In genomic region chr14:14860331-14860730, GRCm38 (mm10) we compare ENCODE assay signal across 29 mouse cellular contexts. TPM values are rescaled to one million over a fixed set of nuclear protein-coding genes. Genes with fewer than 3 reads are reported as not detected.
"Had no signal": no experiment of that assay in that cellular context is flagged by ENCODE, and none has a peak within 500 bp of the region (broad histone marks: within the 10 kb centered on the region; RNA-seq: fewer than 3 reads in every experiment).

No protein-coding gene starts in this region.

- DNase-seq: gastrocnemius, adult 2 months; gastrocnemius, postnatal 10 days; gastrocnemius, postnatal 25 days; heart, adult 18-20 months; heart, postnatal 10 days; heart, postnatal 4 days; kidney, adult 2 months; kidney, adult 9 months; kidney, postnatal 25 days; kidney, postnatal 4 days had no signal

- H3K27ac ChIP-seq: gastrocnemius, adult 2 months; heart, embryonic 10.5 days; hindbrain, embryonic 10.5 days; hindbrain, embryonic 12.5 days; hindbrain, embryonic 14.5 days; intestine, embryonic 15.5 days; kidney, postnatal 0 days; layer of hippocampus, adult 2 months; left cerebral cortex, adult 2 months; limb, embryonic 13.5 days; limb, embryonic 15.5 days; liver, embryonic 12.5 days; liver, embryonic 14.5 days had no signal

- H3K4me3 ChIP-seq: gastrocnemius, adult 2 months; heart, embryonic 10.5 days; heart, embryonic 12.5 days; hindbrain, embryonic 10.5 days; hindbrain, embryonic 12.5 days; intestine, embryonic 15.5 days; layer of hippocampus, adult 2 months; left cerebral cortex, adult 2 months; limb, embryonic 13.5 days; limb, embryonic 15.5 days; liver, embryonic 12.5 days had no signal

- H3K4me2 ChIP-seq: heart, embryonic 12.5 days; hindbrain, embryonic 12.5 days; hindbrain, embryonic 14.5 days; intestine, embryonic 15.5 days; limb, embryonic 13.5 days; limb, embryonic 15.5 days; liver, embryonic 12.5 days had no signal

- H3K27me3 ChIP-seq: heart, embryonic 12.5 days; hindbrain, embryonic 12.5 days; intestine, embryonic 15.5 days; limb, embryonic 13.5 days; limb, embryonic 15.5 days; liver, embryonic 12.5 days had no signal

- H3K36me3 ChIP-seq: heart, embryonic 10.5 days; heart, embryonic 12.5 days; hindbrain, embryonic 10.5 days; hindbrain, embryonic 12.5 days; intestine, embryonic 15.5 days; limb, embryonic 13.5 days; limb, embryonic 15.5 days; liver, embryonic 12.5 days had no signal

- ATAC-seq: hindbrain, embryonic 16.5 days; inflammation-experienced regulatory T-cells, adult 6 months; intestine, embryonic 15.5 days; intestine, postnatal 0 days; liver, embryonic 12.5 days had no signal

- H3K9me3 ChIP-seq: heart, embryonic 10.5 days; heart, embryonic 12.5 days; hindbrain, embryonic 10.5 days; hindbrain, embryonic 12.5 days; intestine, embryonic 15.5 days; limb, embryonic 13.5 days; limb, embryonic 15.5 days; liver, embryonic 12.5 days had no signal

- H3K4me1 ChIP-seq: heart, embryonic 10.5 days; heart, embryonic 12.5 days; hindbrain, embryonic 10.5 days; hindbrain, embryonic 12.5 days; intestine, embryonic 15.5 days; limb, embryonic 13.5 days; liver, embryonic 12.5 days had no signal

- H3K9ac ChIP-seq: heart, embryonic 12.5 days; hindbrain, embryonic 12.5 days; hindbrain, embryonic 14.5 days; intestine, embryonic 15.5 days; limb, embryonic 13.5 days; limb, embryonic 15.5 days; liver, embryonic 12.5 days; liver, embryonic 14.5 days had no signal

RNA-seq across cellular contexts. Expression of gene Nek10, which starts 57.1 kb away (rescaled TPM):
- total RNA-seq: granulocyte monocyte progenitor cell, adult 5-6 weeks had no signal
- polyA plus RNA-seq: heart, embryonic 10.5 days; heart, embryonic 12.5 days; inflammation-experienced regulatory T-cells, adult 6 months; intestine, embryonic 15.5 days; intestine, postnatal 0 days; kidney, adult 2 months; liver, adult 2 months; liver, embryonic 12.5 days; liver, embryonic 16.5 days had no signal
